Mouse (Mus musculus): ENCODE measurements around the gene Itga2.

GRCm38 (mm10) chr13:114894718-114895117, 37.2 kb downstream of the Itga2 start:
- no peak for TF ChIP-seq CTCF (IDR thresholded peaks at IDR 0.05)
- TF ChIP-seq POLR2A (IDR thresholded peaks at IDR 0.05; ENCODE audit: insufficient read depth, low read depth, low read length): no peak
